Mouse (Mus musculus): Measurements from ENCODE around the gene Kynu. TPM values are rescaled to one million over a fixed set of nuclear protein-coding genes. Genes with fewer than 3 reads are reported as not detected.

The Kynu gene
- 0.48 TPM for polyA plus RNA-seq (2015; fragmentation: Illumina TruSeq; extraction: RNeasy Lipid Tissue Mini Kit (QIAGEN cat#74804); ENCODE audit: insufficient read depth, low read depth, low replicate concordance)

GRCm38 (mm10) chr2:43555062-43555888 lies at the start of gene Kynu:
TSS of gene Kynu (plus strand) at chr2:43555329.

Other genes starting within 250 kb of the Kynu start
- gene Arhgap15, start 193.5 kb downstream of the Kynu start, polyA plus RNA-seq (2015; fragmentation: Illumina TruSeq; extraction: RNeasy Lipid Tissue Mini Kit (QIAGEN cat#74804); ENCODE audit: insufficient read depth, low read depth, low replicate concordance) = 0.46 TPM

Measured in pancreas, adult 10 weeks (tissue).